In the genomic region with DNA sequence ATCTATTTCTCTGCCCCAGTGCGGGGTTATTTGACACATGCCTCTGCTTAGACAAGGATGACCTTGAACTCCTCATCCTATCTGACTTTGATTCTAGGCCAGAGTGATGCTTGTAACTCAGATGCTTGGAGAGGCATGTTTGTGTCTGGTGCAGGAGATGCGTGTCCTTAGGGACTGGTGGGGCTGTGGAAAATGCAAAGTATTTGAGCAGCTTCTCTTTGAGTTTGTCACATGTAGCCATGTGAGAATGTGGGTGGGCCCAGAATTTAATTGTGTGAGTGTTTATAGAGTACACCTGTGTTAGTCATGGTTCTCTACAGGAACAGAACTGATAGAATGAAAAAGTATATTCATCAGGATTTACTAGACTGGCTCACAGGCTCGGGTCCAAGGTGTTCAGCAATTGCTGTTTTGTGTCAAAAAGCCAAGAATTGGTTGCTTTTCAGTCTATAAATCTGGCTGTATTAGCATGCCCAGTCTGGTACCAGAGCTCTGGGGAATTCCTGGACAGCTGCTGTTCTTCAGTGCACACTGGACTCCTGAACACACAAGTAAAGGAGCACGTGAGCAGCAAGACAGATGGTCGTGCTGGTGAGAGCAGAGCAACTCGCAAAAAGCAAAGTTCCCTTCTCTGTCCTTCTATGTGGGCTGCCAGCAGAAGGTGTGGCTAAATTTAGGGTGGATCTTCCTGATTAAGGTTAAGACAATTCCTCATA, we compare ENCODE assay signal across 17 mouse cellular contexts. TPM values are rescaled to one million over a fixed set of nuclear protein-coding genes. Genes with fewer than 3 reads are reported as not detected.
A peak's percentile ranks its signal among the peaks of the same experiment; 100 is the strongest.
DNase-seq lines count a peak whose midpoint lies in the region; ATAC-seq and TF ChIP-seq lines count a peak whose summit lies in the region.
"Had no signal": no experiment of that assay in that cellular context is flagged by ENCODE, and none has a peak within 500 bp of the region (broad histone marks: within the 10 kb centered on the region; RNA-seq: fewer than 3 reads in every experiment).

No protein-coding gene starts in this region.

- H3ac ChIP-seq in myocyte (ENCODE audit: control insufficient read depth, insufficient read length): no peak overlapping the region

- intact Hi-C loops in heart, postnatal 14 days (cut with DNase I): no loop called here

- no peaks in the 10 kb centered on the region for H3K4me1 ChIP-seq in heart, embryonic 10.5 days
- H3K4me1 ChIP-seq in lung, embryonic 14.5 days (ENCODE audit: insufficient read depth): no peaks in the 10 kb centered on the region
- no peaks in the 10 kb centered on the region for H3K4me1 ChIP-seq in hindbrain, postnatal 0 days (ENCODE audit: insufficient read depth, low read length)
- H3K4me1 ChIP-seq: forebrain, embryonic 10.5 days; neural tube, embryonic 12.5 days; stomach, embryonic 15.5 days had no signal

- WGBS in heart, embryonic 10.5 days: 79% methylated on average over 6 of the region's 6 CpGs
- 43% methylated on average over 6 of the region's 6 CpGs for WGBS in lung, embryonic 14.5 days
- 63% methylated on average over 6 of the region's 6 CpGs for WGBS in hindbrain, postnatal 0 days

- no peaks in the 10 kb centered on the region for H3K9me3 ChIP-seq in heart, embryonic 10.5 days
- H3K9me3 ChIP-seq in lung, embryonic 14.5 days (ENCODE audit: low read depth, low read length): no peaks in the 10 kb centered on the region
- no peaks in the 10 kb centered on the region for H3K9me3 ChIP-seq in hindbrain, postnatal 0 days (ENCODE audit: low read length)
- H3K9me3 ChIP-seq: forebrain, embryonic 10.5 days; neural tube, embryonic 12.5 days; stomach, embryonic 15.5 days had no signal

- H3K4me2 ChIP-seq in lung, embryonic 14.5 days: no peak overlapping the region
- no peak overlapping the region for H3K4me2 ChIP-seq in hindbrain, postnatal 0 days (ENCODE audit: low read depth, low read length)
- H3K4me2 ChIP-seq in myocyte (ENCODE audit: low read depth): no peak overlapping the region
- H3K4me2 ChIP-seq: heart, embryonic 11.5 days; neural tube, embryonic 12.5 days; stomach, embryonic 15.5 days had no signal

- peak; percentile 49; the same call in 1 of the 2 replicates for ATAC-seq in lung, embryonic 14.5 days (ENCODE audit: insufficient read depth)
- ATAC-seq in hindbrain, postnatal 0 days: peak; percentile 70
- ATAC-seq: activated CD4-positive, CD25-positive, alpha-beta regulatory T cell, adult 4 months had no signal

- no peak for TF ChIP-seq CTCF in lung, embryonic 14.5 days (IDR thresholded peaks at IDR 0.05; ENCODE audit: low read depth)
- TF ChIP-seq CTCF in hindbrain, postnatal 0 days (IDR thresholded peaks at IDR 0.05; ENCODE audit: low read depth): no peak

- TF ChIP-seq POLR2A in myocyte (IDR thresholded peaks at IDR 0.05; ENCODE audit: insufficient read length, low read depth): no peak

- no peak overlapping the region for H3K9ac ChIP-seq in lung, embryonic 14.5 days
- no peak overlapping the region for H3K9ac ChIP-seq in hindbrain, postnatal 0 days (replicated peaks; ENCODE audit: low read length)
- H3K9ac ChIP-seq: neural tube, embryonic 12.5 days; stomach, embryonic 15.5 days had no signal

- H3K79me2 ChIP-seq in myocyte (ENCODE audit: control insufficient read depth, insufficient read depth): no peaks in the 10 kb centered on the region

- H3K27me3 ChIP-seq in heart, embryonic 10.5 days (ENCODE audit: insufficient read depth, poor library complexity, severe bottlenecking): no peaks in the 10 kb centered on the region
- H3K27me3 ChIP-seq in lung, embryonic 14.5 days (ENCODE audit: insufficient read depth, low read length): no peaks in the 10 kb centered on the region
- no peaks in the 10 kb centered on the region for H3K27me3 ChIP-seq in hindbrain, postnatal 0 days (ENCODE audit: insufficient read depth, low read length)
- H3K27me3 ChIP-seq in myocyte (ENCODE audit: control insufficient read depth, insufficient read depth, insufficient read length): no peaks in the 10 kb centered on the region
- H3K27me3 ChIP-seq: neural tube, embryonic 12.5 days; stomach, embryonic 15.5 days had no signal

- no peaks in the 10 kb centered on the region for H3K36me3 ChIP-seq in heart, embryonic 10.5 days
- H3K36me3 ChIP-seq in lung, embryonic 14.5 days (ENCODE audit: insufficient read depth): no peaks in the 10 kb centered on the region
- H3K36me3 ChIP-seq in hindbrain, postnatal 0 days (ENCODE audit: insufficient read depth, low read length): no peaks in the 10 kb centered on the region
- H3K36me3 ChIP-seq in myocyte (ENCODE audit: control insufficient read depth, insufficient read depth): no peaks in the 10 kb centered on the region
- H3K36me3 ChIP-seq: forebrain, embryonic 10.5 days; neural tube, embryonic 12.5 days; stomach, embryonic 15.5 days had no signal

- no peak overlapping the region for H3K4me3 ChIP-seq in heart, embryonic 10.5 days
- H3K4me3 ChIP-seq in lung, embryonic 14.5 days (ENCODE audit: low read depth, low read length): no peak overlapping the region
- H3K4me3 ChIP-seq in hindbrain, postnatal 0 days (ENCODE audit: low read length): no peak overlapping the region
- H3K4me3 ChIP-seq in myocyte: no peak overlapping the region
- H3K4me3 ChIP-seq: forebrain, embryonic 10.5 days; neural tube, embryonic 12.5 days; stomach, embryonic 15.5 days had no signal

- peak; percentile 28 for DNase-seq in heart, embryonic 10.5 days (ENCODE audit: low spot score)
- DNase-seq in heart, postnatal 14 days: no peak
- DNase-seq in lung, embryonic 14.5 days: peak; percentile 36
- DNase-seq in lung, postnatal 36 days: no peak
- peak; percentile 32 for DNase-seq in hindbrain, postnatal 0 days (ENCODE audit: low spot score)
- DNase-seq in thymus, postnatal 0 days (ENCODE audit: low spot score): no peak
- no peak for DNase-seq in MN1 (ENCODE audit: low spot score)
- DNase-seq: B cell, adult 2 months; cerebellum, adult 9-11 months; thymus, postnatal 4 days had no signal

- no peak overlapping the region for H3K27ac ChIP-seq in heart, embryonic 10.5 days
- H3K27ac ChIP-seq in lung, embryonic 14.5 days (ENCODE audit: low read depth): no peak overlapping the region
- H3K27ac ChIP-seq in hindbrain, postnatal 0 days: no peak overlapping the region
- H3K27ac ChIP-seq: forebrain, embryonic 10.5 days; kidney, postnatal 0 days; neural tube, embryonic 12.5 days; stomach, embryonic 15.5 days had no signal

TF ChIP-seq in myocyte, 11 proteins besides CTCF, POLR2A, EP300 and RAD21:
- peak in 1 of 3 experiments; percentile 54 for TF ChIP-seq MYOD1 (IDR thresholded peaks at IDR 0.05; ENCODE audit: control insufficient read depth in 1 of 3, insufficient read length in 2 of 3, low read depth in 2 of 3)
- no peak for TF ChIP-seq REST (IDR thresholded peaks at IDR 0.05; ENCODE audit: insufficient read depth, insufficient read length)
- peak in 1 of 3 experiments; percentile 70 for TF ChIP-seq MYOG (IDR thresholded peaks at IDR 0.05; ENCODE audit: control insufficient read depth in 1 of 3, insufficient read depth in 1 of 3, insufficient read length in 2 of 3, low read depth in 2 of 3)
- no peak for TF ChIP-seq TCF3 (IDR thresholded peaks at IDR 0.05; ENCODE audit: insufficient read length, low read depth)
- TF ChIP-seq MAX (IDR thresholded peaks at IDR 0.05; ENCODE audit: low read depth): no peak
- no peak for TF ChIP-seq SRF (IDR thresholded peaks at IDR 0.05; ENCODE audit: control insufficient read depth, insufficient read length, low read depth)
- TF ChIP-seq CEBPB (IDR thresholded peaks at IDR 0.05; ENCODE audit: insufficient read depth, poor library complexity, severe bottlenecking): no peak
- TF ChIP-seq POLR2AphosphoS2 (IDR thresholded peaks at IDR 0.05; ENCODE audit: insufficient read length, low read depth): no peak
- TF ChIP-seq TCF12 (IDR thresholded peaks at IDR 0.05; ENCODE audit: insufficient read depth, poor library complexity, severe bottlenecking): no peak
- TF ChIP-seq USF1 (IDR thresholded peaks at IDR 0.05; ENCODE audit: low read depth): peak; percentile 2
- no peak for TF ChIP-seq E2F4 (IDR thresholded peaks at IDR 0.05; ENCODE audit: insufficient read depth)
TF ChIP-seq in myocyte: peak in this region for 3.

RNA-seq across cellular contexts. Expression of a gene that starts 54.5 kb away (rescaled TPM):
- 63.9 and 107 TPM in 2 replicates for polyA plus RNA-seq in heart, embryonic 10.5 days (2016; fragmentation: Nextera tagmentation; extraction: Ambion mirVana)
- 10 to 100 TPM; 33.7 to 35.7 TPM for total RNA-seq in heart, postnatal 14 days (2021)
- 49.5 and 50.0 TPM in 2 replicates for polyA plus RNA-seq in lung, embryonic 14.5 days (2014; fragmentation: Nextera tagmentation; extraction: Ambion mirVana)
- 33.5 and 38.8 TPM in 2 replicates for total RNA-seq in hindbrain, postnatal 0 days (2014; rRNA removed)
- polyA plus RNA-seq in hindbrain, postnatal 0 days (2015; fragmentation: Nextera tagmentation; extraction: Ambion mirVana): 157 TPM in 2 replicates
- 34.4 TPM for polyA plus RNA-seq in myocyte (2012; fragmentation: generic; extraction: Trizol)
- 173 and 189 TPM in 2 replicates for polyA plus RNA-seq in thymus, postnatal 0 days (2015; fragmentation: Nextera tagmentation; extraction: Ambion mirVana)

Comparison
In these comparisons a context has a peak if more than half of its experiments do, and no peak if none do; other contexts are left out.
1. DNase-seq: peak in heart, embryonic 10.5 days (single experiment), lung, embryonic 14.5 days (single experiment) and hindbrain, postnatal 0 days (single experiment); none in heart, postnatal 14 days (0 of 2), lung, postnatal 36 days (single experiment), thymus, postnatal 0 days (single experiment) and MN1 (single experiment).